Mouse (Mus musculus) cerebellum, postnatal 36 days (tissue): ENCODE measurements around the gene Pi4k2a.
"Not testable (repeated sequence)": the region's sequence is repeated elsewhere in the genome, so short reads cannot be mapped to it uniquely, and the experiment has no call there.

Experiments
- DNase-seq, 2 experiments: peaks; one replicate each; pipeline ENCODE4 v3.0.0; 2021 to 2022; ENCODE audit warnings: mixed read lengths in 2 of 2

Pi4k2a gene

GRCm38 (mm10) chr19:42081613-42082012 is 8.7 kb upstream of the Pi4k2a start:
- DNase-seq: not testable (repeated sequence)

GRCm38 (mm10) chr19:42085690-42086089 is 4.6 kb upstream of the Pi4k2a start:
- DNase-seq: no peak

GRCm38 (mm10) chr19:42086166-42086565 is 4.1 kb upstream of the Pi4k2a start, which contains the start of gene Morn4:
TSS of gene Morn4 (minus strand) at chr19:42086357.
- DNase-seq: peak; percentile 92 to 93

- peak; percentile 60 to 62 for DNase-seq
Measured at GRCm38 (mm10) chr19:42089103-42089747, 1.0 kb upstream of the Pi4k2a start.

GRCm38 (mm10) chr19:42090637-42091141 is 419 bp downstream of the Pi4k2a start:
- no peak for DNase-seq

- DNase-seq: no peak
Measured at GRCm38 (mm10) chr19:42099406-42099805, 9.1 kb downstream of the Pi4k2a start.

- DNase-seq: no peak
Measured at GRCm38 (mm10) chr19:42104681-42105080, 14.4 kb downstream of the Pi4k2a start.

- no peak for DNase-seq
Measured at GRCm38 (mm10) chr19:42115783-42116335, 25.6 kb downstream of the Pi4k2a start.

GRCm38 (mm10) chr19:42118142-42118541 is 27.9 kb downstream of the Pi4k2a start:
- DNase-seq: no peak

GRCm38 (mm10) chr19:42118596-42118995 is 28.3 kb downstream of the Pi4k2a start:
- no peak for DNase-seq

GRCm38 (mm10) chr19:42120451-42120850 is 30.2 kb downstream of the Pi4k2a start:
- no peak for DNase-seq

- no peak for DNase-seq
Measured at GRCm38 (mm10) chr19:42124684-42125083, 34.4 kb downstream of the Pi4k2a start.

- no peak for DNase-seq
Measured at GRCm38 (mm10) chr19:42125501-42126218, 35.4 kb downstream of the Pi4k2a start.

- DNase-seq: no peak
Measured at GRCm38 (mm10) chr19:42126219-42126605, 35.9 kb downstream of the Pi4k2a start.

- no peak for DNase-seq
Measured at GRCm38 (mm10) chr19:42127024-42127423, 36.8 kb downstream of the Pi4k2a start.

GRCm38 (mm10) chr19:42128052-42128740 is 37.9 kb downstream of the Pi4k2a start:
- no peak for DNase-seq

- DNase-seq: peak; percentile 97 to 98
Measured at GRCm38 (mm10) chr19:42128787-42129508, 38.7 kb downstream of the Pi4k2a start, which contains the start of gene Avpi1. TSS of gene Avpi1 (minus strand) at chr19:42129059.

- peak in 1 of 2 experiments; percentile 32 for DNase-seq
Measured at GRCm38 (mm10) chr19:42129509-42130293, 39.4 kb downstream of the Pi4k2a start.

GRCm38 (mm10) chr19:42130294-42130606 is 40.0 kb downstream of the Pi4k2a start:
- DNase-seq: no peak

GRCm38 (mm10) chr19:42131101-42131500 is 40.8 kb downstream of the Pi4k2a start:
- no peak for DNase-seq

GRCm38 (mm10) chr19:42135070-42135469 is 44.8 kb downstream of the Pi4k2a start:
- no peak for DNase-seq

GRCm38 (mm10) chr19:42136126-42136525 is 45.9 kb downstream of the Pi4k2a start:
- DNase-seq: no peak
